In genomic region chr1:115684518-115685368, GRCm38 (mm10) we compare ENCODE assay signal across 9 mouse cellular contexts. TPM values are rescaled to one million over a fixed set of nuclear protein-coding genes. Genes with fewer than 3 reads are reported as not detected.
A peak's percentile ranks its signal among the peaks of the same experiment; 100 is the strongest.
DNase-seq lines count a peak whose midpoint lies in the region; ATAC-seq and TF ChIP-seq lines count a peak whose summit lies in the region.
"Had no signal": no experiment of that assay in that cellular context is flagged by ENCODE, and none has a peak within 500 bp of the region (broad histone marks: within the 10 kb centered on the region; RNA-seq: fewer than 3 reads in every experiment).

Gene Cntnap5a, plus strand, starts transcription at chr1:115684756.

- no peak for TF ChIP-seq POLR2A in cerebellum, adult 2 months (IDR thresholded peaks at IDR 0.05; ENCODE audit: borderline replicate concordance, insufficient read depth, low read length)

- no peaks in the 10 kb centered on the region for H3K36me3 ChIP-seq in intestine, embryonic 15.5 days
- H3K36me3 ChIP-seq in midbrain, postnatal 0 days (ENCODE audit: insufficient read depth, low read length) = no peaks in the 10 kb centered on the region

- H3K9ac ChIP-seq in intestine, embryonic 15.5 days = no peak within 1 kb of the TSS
- peak within 1 kb of the TSS; percentile 62 for H3K9ac ChIP-seq in midbrain, postnatal 0 days (replicated peaks; ENCODE audit: low read length, poor library complexity, severe bottlenecking)

- no peak for TF ChIP-seq CTCF in cerebellum, adult 2 months (IDR thresholded peaks at IDR 0.05; ENCODE audit: borderline replicate concordance, insufficient read depth, low read depth, low read length)
- peak; percentile 21 for TF ChIP-seq CTCF in midbrain, postnatal 0 days (IDR thresholded peaks at IDR 0.05)

- 11% methylated on average over 26 of the region's 26 CpGs for WGBS in cerebellum, adult 2 months
- WGBS in intestine, embryonic 15.5 days = 13% methylated on average over 26 of the region's 26 CpGs
- WGBS in midbrain, postnatal 0 days = 8% methylated on average over 26 of the region's 26 CpGs

- peak; percentile 68 for DNase-seq in R1 (ENCODE audit: low read depth, low spot score)
- peak; percentile 29 to 34 for DNase-seq in cerebellum, adult 2 months
- DNase-seq in frontal cortex, postnatal 14 days (ENCODE audit: low spot score in 2 of 2) = peak; percentile 24 to 42
- peak; percentile 37 to 42 for DNase-seq in left cerebral cortex, adult 8-10 months (ENCODE audit: low spot score in 2 of 2)
- DNase-seq in midbrain, postnatal 0 days (ENCODE audit: low spot score) = peak; percentile 77
- DNase-seq in testis, postnatal 14 days (ENCODE audit: low spot score) = peak; percentile 63

- no peaks in the 10 kb centered on the region for H3K4me1 ChIP-seq in cerebellum, adult 2 months (ENCODE audit: control insufficient read depth, insufficient read depth, low read length)
- no peaks in the 10 kb centered on the region for H3K4me1 ChIP-seq in intestine, embryonic 15.5 days (replicated peaks)
- no peaks in the 10 kb centered on the region for H3K4me1 ChIP-seq in midbrain, postnatal 0 days (ENCODE audit: insufficient read depth, low read length)

- ATAC-seq in intestine, embryonic 15.5 days = peak; percentile 82
- no peak for ATAC-seq in midbrain, postnatal 0 days (ENCODE audit: low FRiP score)
- ATAC-seq in granulocyte monocyte progenitor cell, adult 5-6 weeks (replicated peaks; ENCODE audit: poor library complexity, severe bottlenecking) = no peak

- no peaks in the 10 kb centered on the region for H3K9me3 ChIP-seq in intestine, embryonic 15.5 days
- no peaks in the 10 kb centered on the region for H3K9me3 ChIP-seq in midbrain, postnatal 0 days (ENCODE audit: low read length)

- no peak within 1 kb of the TSS for H3K27ac ChIP-seq in cerebellum, adult 2 months (ENCODE audit: insufficient read depth, low read length)
- H3K27ac ChIP-seq in intestine, embryonic 15.5 days = no peak within 1 kb of the TSS
- peak within 1 kb of the TSS; percentile 69 for H3K27ac ChIP-seq in midbrain, postnatal 0 days (ENCODE audit: low read depth, low read length)

- H3K4me2 ChIP-seq in intestine, embryonic 15.5 days (replicated peaks) = no peak within 1 kb of the TSS
- peak within 1 kb of the TSS; percentile 47 for H3K4me2 ChIP-seq in midbrain, postnatal 0 days (ENCODE audit: low read depth, low read length, poor library complexity, severe bottlenecking)

- H3K4me3 ChIP-seq in cerebellum, adult 2 months (replicated peaks; ENCODE audit: insufficient read depth, low read depth, low read length) = peak within 1 kb of the TSS; percentile 66
- H3K4me3 ChIP-seq in intestine, embryonic 15.5 days (replicated peaks) = no peak within 1 kb of the TSS
- peak within 1 kb of the TSS; percentile 53 for H3K4me3 ChIP-seq in midbrain, postnatal 0 days (ENCODE audit: low read depth, low read length)

- H3K27me3 ChIP-seq in cerebellum, adult 2 months (ENCODE audit: control insufficient read depth, insufficient read depth, low read length) = no peaks in the 10 kb centered on the region
- H3K27me3 ChIP-seq in intestine, embryonic 15.5 days (replicated peaks) = no peaks in the 10 kb centered on the region
- no peaks in the 10 kb centered on the region for H3K27me3 ChIP-seq in midbrain, postnatal 0 days (ENCODE audit: insufficient read depth, low read length)

RNA-seq across cellular contexts. Expression of gene Cntnap5a, which starts in this region (rescaled TPM):
- 3.8 and 4.8 TPM in 2 replicates for polyA plus RNA-seq in cerebellum, adult 2 months (2012; rRNA removed)
- 0.04 and 0.05 TPM in 2 replicates for polyA plus RNA-seq in intestine, embryonic 15.5 days (2015; fragmentation: Nextera tagmentation; extraction: Ambion mirVana)
- 10 to 100 TPM; 24.0 to 28.1 (median 25.5) TPM for total RNA-seq in left cerebral cortex, adult 8-10 months (2022)
- total RNA-seq in midbrain, postnatal 0 days (2014; rRNA removed) = 20.4 and 24.3 TPM in 2 replicates
- 2.4 and 2.9 TPM in 2 replicates for polyA plus RNA-seq in midbrain, postnatal 0 days (2015; fragmentation: Nextera tagmentation; extraction: Ambion mirVana)
- not detected in 2 replicates for total RNA-seq in granulocyte monocyte progenitor cell, adult 5-6 weeks (2014; fragmentation: Nextera tagmentation)
- total RNA-seq in granulocyte monocyte progenitor cell, adult 5-6 weeks (2017) = not detected in 2 replicates
- polyA plus RNA-seq: lung, embryonic 16.5 days had no signal

Comparison
In these comparisons a context has a peak if more than half of its experiments do, and no peak if none do; other contexts are left out.
1. RNA of gene Cntnap5a (total RNA-seq): 24.0 to 28.1 TPM in left cerebral cortex, adult 8-10 months and 20.4 to 24.3 TPM in midbrain, postnatal 0 days; not detected in granulocyte monocyte progenitor cell, adult 5-6 weeks; every median in the first group is over 10 times any median in the second.
2. Peak in ATAC-seq in intestine, embryonic 15.5 days; RNA of the gene not detected or under 1 TPM.
3. Peak in every context shown above with its lines, with median percentiles within 50 percentile points of each other: DNase-seq.